Mouse (Mus musculus): ENCODE measurements around the gene Apol9b. TPM values are rescaled to one million over a fixed set of nuclear protein-coding genes. Genes with fewer than 3 reads are reported as not detected.

The Apol9b gene
- polyA plus RNA-seq (2015; fragmentation: Nextera tagmentation; extraction: Ambion mirVana) = not detected in 2 replicates

GRCm38 (mm10) chr15:77728739-77729138 is at the start of gene Apol9b:
Gene Apol9b, plus strand, starts transcription at chr15:77729039.

GRCm38 (mm10) chr15:77698656-77699055 is 30.2 kb upstream of the Apol9b start, which contains the start of gene Apol7e:
Gene Apol7e, plus strand, starts transcription at chr15:77698857.

GRCm38 (mm10) chr15:77756848-77757247 is 28.0 kb downstream of the Apol9b start, which contains the start of gene Apol8:
Gene Apol8, minus strand, starts transcription at chr15:77757003.

Other genes starting within 250 kb of the Apol9b start
- not detected in 2 replicates for gene Apol11a, start 220.8 kb upstream of the Apol9b start, polyA plus RNA-seq (2015; fragmentation: Nextera tagmentation; extraction: Ambion mirVana)
- 0.06 and 0.15 TPM in 2 replicates for gene Apol7c, start 195.7 kb upstream of the Apol9b start, polyA plus RNA-seq (2015; fragmentation: Nextera tagmentation; extraction: Ambion mirVana)
- gene 1700025B11Rik, start 167.1 kb upstream of the Apol9b start, polyA plus RNA-seq (2015; fragmentation: Nextera tagmentation; extraction: Ambion mirVana) = not detected in 2 replicates
- gene Apol10b, start 132.9 kb upstream of the Apol9b start, polyA plus RNA-seq (2015; fragmentation: Nextera tagmentation; extraction: Ambion mirVana) = 0.12 and 0.15 TPM in 2 replicates
- gene Gm36245, start 129.8 kb upstream of the Apol9b start, polyA plus RNA-seq (2015; fragmentation: Nextera tagmentation; extraction: Ambion mirVana) = not detected in 2 replicates
- gene Apol11b, start 85.8 kb upstream of the Apol9b start, polyA plus RNA-seq (2015; fragmentation: Nextera tagmentation; extraction: Ambion mirVana) = not detected in 2 replicates
- not detected in 2 replicates for gene Apol7e, start 30.2 kb upstream of the Apol9b start, polyA plus RNA-seq (2015; fragmentation: Nextera tagmentation; extraction: Ambion mirVana)
- not detected in 2 replicates for gene Apol8, start 28.0 kb downstream of the Apol9b start, polyA plus RNA-seq (2015; fragmentation: Nextera tagmentation; extraction: Ambion mirVana)
- 15.6 and 16.8 TPM in 2 replicates for gene Myh9, start 113.1 kb downstream of the Apol9b start, polyA plus RNA-seq (2015; fragmentation: Nextera tagmentation; extraction: Ambion mirVana)
- gene Txn2, start 200.0 kb downstream of the Apol9b start, polyA plus RNA-seq (2015; fragmentation: Nextera tagmentation; extraction: Ambion mirVana) = 260 and 262 TPM in 2 replicates
- 0.29 and 0.60 TPM in 2 replicates for gene Foxred2, start 227.7 kb downstream of the Apol9b start, polyA plus RNA-seq (2015; fragmentation: Nextera tagmentation; extraction: Ambion mirVana)
- 97.3 and 102 TPM in 2 replicates for gene Eif3d, start 241.8 kb downstream of the Apol9b start, polyA plus RNA-seq (2015; fragmentation: Nextera tagmentation; extraction: Ambion mirVana)